Mouse (Mus musculus): Measurements from ENCODE around the gene Eno3.
A peak's percentile ranks its signal among the peaks of the same experiment; 100 is the strongest.

The Eno3 gene

GRCm38 (mm10) chr11:70681897-70682581 lies 25.0 kb downstream of the Eno3 start:
- peak; percentile 63 for DNase-seq (ENCODE audit: low read depth, low spot score)

GRCm38 (mm10) chr11:70683640-70684039 lies 26.6 kb downstream of the Eno3 start:
- no peak for DNase-seq (ENCODE audit: low read depth, low spot score)

- no peak for DNase-seq (ENCODE audit: low read depth, low spot score)
Measured at GRCm38 (mm10) chr11:70686901-70687566, 30.0 kb downstream of the Eno3 start.

- DNase-seq (ENCODE audit: low read depth, low spot score): peak; percentile 91
Measured at GRCm38 (mm10) chr11:70687601-70688199, 30.7 kb downstream of the Eno3 start, which contains the start of gene Camta2. Camta2 (minus strand) TSS chr11:70688105.

- no peak for DNase-seq (ENCODE audit: low read depth, low spot score)
Measured at GRCm38 (mm10) chr11:70688372-70688771, 31.4 kb downstream of the Eno3 start.

GRCm38 (mm10) chr11:70689578-70689977 lies 32.6 kb downstream of the Eno3 start:
- DNase-seq (ENCODE audit: low read depth, low spot score): no peak

GRCm38 (mm10) chr11:70693504-70693903 lies 36.5 kb downstream of the Eno3 start:
- no peak for DNase-seq (ENCODE audit: low read depth, low spot score)

GRCm38 (mm10) chr11:70697376-70697775 lies 40.4 kb downstream of the Eno3 start:
- DNase-seq (ENCODE audit: low read depth, low spot score): peak; percentile 57

- DNase-seq (ENCODE audit: low read depth, low spot score): no peak
Measured at GRCm38 (mm10) chr11:70699051-70699450, 42.0 kb downstream of the Eno3 start.

- DNase-seq (ENCODE audit: low read depth, low spot score): peak; percentile 96
Measured at GRCm38 (mm10) chr11:70699722-70700556, 42.9 kb downstream of the Eno3 start, which contains the start of the genes Inca1 and Kif1c. Inca1 (minus strand) TSS chr11:70700155. Kif1c (plus strand) TSS chr11:70700548.

GRCm38 (mm10) chr11:70700613-70701012 lies 43.6 kb downstream of the Eno3 start:
- peak; percentile 65 for DNase-seq (ENCODE audit: low read depth, low spot score)

- no peak for DNase-seq (ENCODE audit: low read depth, low spot score)
Measured at GRCm38 (mm10) chr11:70701221-70701955, 44.4 kb downstream of the Eno3 start.

- DNase-seq (ENCODE audit: low read depth, low spot score): no peak
Measured at GRCm38 (mm10) chr11:70701984-70702733, 45.2 kb downstream of the Eno3 start.

- no peak for DNase-seq (ENCODE audit: low read depth, low spot score)
Measured at GRCm38 (mm10) chr11:70702781-70703180, 45.8 kb downstream of the Eno3 start.

GRCm38 (mm10) chr11:70706127-70706526 lies 49.1 kb downstream of the Eno3 start:
- no peak for DNase-seq (ENCODE audit: low read depth, low spot score)

- DNase-seq (ENCODE audit: low read depth, low spot score): no peak
Measured at GRCm38 (mm10) chr11:70711026-70711425, 54.0 kb downstream of the Eno3 start.

All from A20 (cell line).